Mouse (Mus musculus) bone marrow macrophage, adult 2 months (primary cell): Measurements from ENCODE around the gene Mvb12a. TPM values are rescaled to one million over a fixed set of nuclear protein-coding genes. Genes with fewer than 3 reads are reported as not detected.

Experiments used
- H3K27ac ChIP-seq: 2 replicates; pipeline ENCODE4 v1.5.1; 2012; ENCODE audit warnings: low read depth, low read length; ENCODE audit not compliant: insufficient read depth
- H3K4me1 ChIP-seq: 2 replicates; pipeline ENCODE4 v1.6.1; 2012; ENCODE audit warnings: low read length; ENCODE audit not compliant: control insufficient read depth, insufficient read depth
- H3K4me3 ChIP-seq: 2 replicates; pipeline ENCODE4 v1.5.1; 2012; ENCODE audit warnings: mild to moderate bottlenecking, low read length, moderate library complexity; ENCODE audit not compliant: insufficient read depth
- CTCF ChIP-seq: IDR thresholded peaks from 2 replicates; pipeline ENCODE4 v1.5.1; 2012; ENCODE audit warnings: low read depth, mild to moderate bottlenecking, low read length, moderate library complexity
- POLR2A ChIP-seq: IDR thresholded peaks from 2 replicates; pipeline ENCODE4 v1.6.1; 2012; ENCODE audit warnings: mild to moderate bottlenecking, low read depth, low read length, borderline replicate concordance
- polyA plus RNA-seq: library from polyadenylated mRNA; stranded (reverse); fragments of >200 nt; gene quantifications from 2 replicates; pipeline ENCODE4 v1.2.4, GENCODE M21; 2012; ENCODE audit not compliant: missing spikeins, insufficient read depth, insufficient read length

The Mvb12a gene
- polyA plus RNA-seq: 64.5 and 65.3 TPM in 2 replicates

GRCm38 (mm10) chr8:71542632-71543343 is at the start of gene Mvb12a:
Mvb12a (plus strand) TSS chr8:71542922.
- H3K4me1 ChIP-seq: peaks cover 22% of the 10 kb centered on the region
- peak within 1 kb of the TSS; percentile 58 for H3K27ac ChIP-seq

GRCm38 (mm10) chr8:71495039-71495438 is 47.7 kb upstream of the Mvb12a start:
- TF ChIP-seq CTCF: peak; percentile 51
- TF ChIP-seq POLR2A: no peak
- Histone ChIP-seq H3K4me1 (no peaks in the 10 kb centered on the region), H3K27ac (no peak overlapping the region), H3K4me3 (no peak overlapping the region)

More at GRCm38 (mm10) chr8:71542632-71543343, at the start of gene Mvb12a:
- TF ChIP-seq CTCF (no peak), POLR2A (no peak)
- peak within 1 kb of the TSS; percentile 93 for H3K4me3 ChIP-seq

GRCm38 (mm10) chr8:71495811-71496210 is 46.9 kb upstream of the Mvb12a start:
- Histone ChIP-seq H3K27ac (no peak overlapping the region), H3K4me1 (no peaks in the 10 kb centered on the region), H3K4me3 (no peak overlapping the region)
- TF ChIP-seq POLR2A: no peak
- TF ChIP-seq CTCF: no peak

GRCm38 (mm10) chr8:71496481-71496880 is 46.2 kb upstream of the Mvb12a start:
- Histone ChIP-seq H3K4me1 (no peaks in the 10 kb centered on the region), H3K4me3 (no peak overlapping the region), H3K27ac (no peak overlapping the region)
- TF ChIP-seq POLR2A: no peak
- TF ChIP-seq CTCF: no peak

GRCm38 (mm10) chr8:71497077-71497645 is 45.6 kb upstream of the Mvb12a start:
- TF ChIP-seq CTCF (no peak), POLR2A (no peak)
- no peak overlapping the region for H3K4me3 ChIP-seq
- no peaks in the 10 kb centered on the region for H3K4me1 ChIP-seq
- H3K27ac ChIP-seq: no peak overlapping the region

GRCm38 (mm10) chr8:71497881-71498501 is 44.7 kb upstream of the Mvb12a start:
- no peak overlapping the region for H3K4me3 ChIP-seq
- no peak for TF ChIP-seq POLR2A
- no peak for TF ChIP-seq CTCF
- H3K27ac ChIP-seq: no peak overlapping the region
- H3K4me1 ChIP-seq: no peaks in the 10 kb centered on the region

GRCm38 (mm10) chr8:71498816-71499690 is 43.7 kb upstream of the Mvb12a start:
- no peaks in the 10 kb centered on the region for H3K4me1 ChIP-seq
- no peak overlapping the region for H3K27ac ChIP-seq
- TF ChIP-seq CTCF (no peak), POLR2A (no peak)
- no peak overlapping the region for H3K4me3 ChIP-seq

GRCm38 (mm10) chr8:71504349-71504748 is 38.4 kb upstream of the Mvb12a start:
- H3K4me3 ChIP-seq: no peak overlapping the region
- H3K27ac ChIP-seq: no peak overlapping the region
- H3K4me1 ChIP-seq: no peaks in the 10 kb centered on the region
- TF ChIP-seq POLR2A (no peak), CTCF (no peak)

- H3K4me3 ChIP-seq: no peak overlapping the region
- TF ChIP-seq POLR2A (no peak), CTCF (no peak)
- H3K4me1 ChIP-seq: no peaks in the 10 kb centered on the region
These were observed 37.4 kb upstream of the Mvb12a start for GRCm38 (mm10) chr8:71505326-71505725.

More at GRCm38 (mm10) chr8:71505326-71505725, 37.4 kb upstream of the Mvb12a start:
- no peak overlapping the region for H3K27ac ChIP-seq
